In genomic region chr13:59188431-59188830, GRCm38 (mm10) we compare ENCODE assay signal across 13 mouse cellular contexts.
DNase-seq lines count a peak whose midpoint lies in the region; ATAC-seq lines count a peak whose summit lies in the region.
"Had no signal": no experiment of that assay in that cellular context is flagged by ENCODE, and none has a peak within 500 bp of the region (broad histone marks: within the 10 kb centered on the region; RNA-seq: fewer than 3 reads in every experiment).

No protein-coding gene starts in this region.

- no peak for ATAC-seq in cerebellum, adult (ENCODE audit: insufficient number of reproducible peaks, low FRiP score, low TSS enrichment)
- ATAC-seq: forebrain, embryonic 14.5 days; forebrain, embryonic 16.5 days had no signal

- DNase-seq in cerebellum, postnatal 10 days, result peak; percentile 69 to 73
- DNase-seq in cerebellum, adult 9-11 months, result no peak
- DNase-seq in cerebellum, postnatal 25 days, result peak; percentile 45 to 65
- DNase-seq in left cerebral cortex, postnatal 4 days, result peak; percentile 25
- no peak for DNase-seq in left cerebral cortex, adult 9 months (ENCODE audit: low spot score in 2 of 2)
- DNase-seq: adrenal gland, adult 2 months; adrenal gland, postnatal 10 days; adrenal gland, postnatal 25 days; cerebellum, adult 9-10 months; embryo, embryonic 11 days had no signal

- intact Hi-C loops in left cerebral cortex, postnatal 4 days (cut with DNase I), result no loop called here

Comparison
In these comparisons a context has a peak if more than half of its experiments do, and no peak if none do; other contexts are left out.
1. DNase-seq: peak in cerebellum, postnatal 10 days (2 of 2), cerebellum, postnatal 25 days (2 of 2) and left cerebral cortex, postnatal 4 days (single experiment); none in cerebellum, adult 9-11 months (single experiment) and left cerebral cortex, adult 9 months (0 of 2).